Mouse (Mus musculus) left cerebral cortex, adult 2 months (tissue): ENCODE results near the gene Vgll4. TPM values are rescaled to one million over a fixed set of nuclear protein-coding genes. Genes with fewer than 3 reads are reported as not detected.

ENCODE experiments used
- DNase-seq, 2 experiments: peaks; one replicate each; pipeline ENCODE4 v3.0.0; 2021 to 2022; ENCODE audit warnings: low spot score in 2 of 2, mixed read lengths in 1 of 2; ENCODE audit errors: extremely low spot score in 1 of 2
- H3K27ac ChIP-seq: fragments of 200-600 bp; 2 replicates; pipeline ENCODE4 v1.8.1; 2022
- H3K4me3 ChIP-seq: fragments of 200-600 bp; 2 replicates; pipeline ENCODE4 v1.8.1; 2022
- CTCF ChIP-seq: fragments of 200-600 bp; IDR thresholded peaks from 2 replicates; pipeline ENCODE4 v1.8.1; 2022; ENCODE audit warnings: antibody characterized with exemption, mild to moderate bottlenecking, moderate library complexity
- intact Hi-C: fragments of 180-260 bp; cut with DNase I; formaldehyde crosslinking; loops from one replicate; pipeline ENCODE4 v1.15.1; 2025
- total RNA-seq, 2 experiments: library from RNA; stranded (reverse); gene quantifications; 2 replicates each; pipeline ENCODE4 v1.2.3; 2021

Vgll4 gene
- total RNA-seq, 2 experiments from 2014 or later: 61.4 to 63.8 TPM

- intact Hi-C loops: no loop called here
- Histone ChIP-seq H3K27ac (peak overlapping the region; percentile 97), H3K4me3 (peak overlapping the region; percentile 44)
- DNase-seq: no peak
- no peak; the same call in 1 of the 2 replicates for TF ChIP-seq CTCF
Observed at GRCm38 (mm10) chr6:114874138-114874928, 95.5 kb downstream of the Vgll4 start.

- no peak for TF ChIP-seq CTCF
- Histone ChIP-seq H3K27ac (peak overlapping the region; percentile 97), H3K4me3 (peak overlapping the region; percentile 44)
- DNase-seq: no peak
- intact Hi-C loops: no loop called here
Observed at GRCm38 (mm10) chr6:114873808-114874137, 96.0 kb downstream of the Vgll4 start.

GRCm38 (mm10) chr6:114871010-114871660, 98.7 kb downstream of the Vgll4 start:
- Histone ChIP-seq H3K27ac (no peak overlapping the region), H3K4me3 (no peak overlapping the region)
- DNase-seq: no peak
- intact Hi-C loops: no loop called here
- TF ChIP-seq CTCF: no peak; the same call in none of the 2 replicates

- DNase-seq: no peak
- H3K4me3 ChIP-seq: no peak overlapping the region
- intact Hi-C loops: no loop called here
- TF ChIP-seq CTCF: no peak
- H3K27ac ChIP-seq: 0 out of 2 replicates have a peak overlapping the region, but pooled peaks have one; percentile 1
Observed at GRCm38 (mm10) chr6:114869501-114870076, 100.2 kb downstream of the Vgll4 start.

GRCm38 (mm10) chr6:114868656-114869055, 101.1 kb downstream of the Vgll4 start:
- H3K27ac ChIP-seq: no peak overlapping the region
- H3K4me3 ChIP-seq: no peak overlapping the region
- no peak for DNase-seq
- TF ChIP-seq CTCF: no peak
- intact Hi-C loops: no loop called here

- DNase-seq: no peak
- Histone ChIP-seq H3K4me3 (no peak overlapping the region), H3K27ac (peak overlapping the region; percentile 4; the same call in 1 of the 2 replicates)
- intact Hi-C loops: no loop called here
- TF ChIP-seq CTCF: no peak
Observed at GRCm38 (mm10) chr6:114866619-114867018, 103.2 kb downstream of the Vgll4 start.

GRCm38 (mm10) chr6:114866078-114866477, 103.7 kb downstream of the Vgll4 start:
- Histone ChIP-seq H3K27ac (peak overlapping the region; percentile 4; the same call in 1 of the 2 replicates), H3K4me3 (no peak overlapping the region)
- TF ChIP-seq CTCF: no peak
- intact Hi-C loops: no loop called here
- DNase-seq: no peak

GRCm38 (mm10) chr6:114864421-114864820, 105.4 kb downstream of the Vgll4 start:
- intact Hi-C loops: no loop called here
- Histone ChIP-seq H3K4me3 (no peak overlapping the region), H3K27ac (peak overlapping the region; percentile 20)
- TF ChIP-seq CTCF: no peak; the same call in 1 of the 2 replicates
- no peak for DNase-seq

GRCm38 (mm10) chr6:114863501-114863900, 106.3 kb downstream of the Vgll4 start:
- H3K4me3 ChIP-seq: no peak overlapping the region
- DNase-seq: no peak
- TF ChIP-seq CTCF: no peak
- H3K27ac ChIP-seq: no peak overlapping the region
- intact Hi-C loops: no loop called here

- no peak for DNase-seq
- intact Hi-C loops: no loop called here
- no peak overlapping the region for H3K4me3 ChIP-seq
- peak overlapping the region; percentile 50 for H3K27ac ChIP-seq
- no peak for TF ChIP-seq CTCF
Observed at GRCm38 (mm10) chr6:114862046-114862445, 107.7 kb downstream of the Vgll4 start.

- intact Hi-C loops: no loop called here
- Histone ChIP-seq H3K27ac (peak overlapping the region; percentile 75), H3K4me3 (no peak overlapping the region)
- no peak for TF ChIP-seq CTCF
- DNase-seq: no peak
Observed at GRCm38 (mm10) chr6:114861591-114861990, 108.2 kb downstream of the Vgll4 start.
